Mouse (Mus musculus) C2C12 (cell line): Measurements from ENCODE around the gene Prss32.

ENCODE experiments used
- CEBPB ChIP-seq: IDR thresholded peaks from one replicate; pipeline ENCODE4 v1.6.1; 2011; ENCODE audit warnings: low read depth, mild to moderate bottlenecking, control low read depth, moderate library complexity
- CTCF ChIP-seq: IDR thresholded peaks from one replicate; pipeline ENCODE4 v1.5.1; 2011; ENCODE audit not compliant: control insufficient read depth, insufficient read depth, insufficient read length
- FOSL1 ChIP-seq: IDR thresholded peaks from one replicate; pipeline ENCODE4 v1.8.0; 2011; ENCODE audit warnings: mild to moderate bottlenecking, low read length; ENCODE audit not compliant: poor library complexity, insufficient read depth, severe bottlenecking
- MAX ChIP-seq: IDR thresholded peaks from one replicate; pipeline ENCODE4 v1.6.1; 2011; ENCODE audit warnings: mild to moderate bottlenecking, control low read depth
- MYOD1 ChIP-seq: IDR thresholded peaks from one replicate; pipeline ENCODE4 v1.6.1; 2011; ENCODE audit warnings: low read depth; ENCODE audit not compliant: control insufficient read depth, insufficient read length
- MYOG ChIP-seq: IDR thresholded peaks from one replicate; pipeline ENCODE4 v1.6.1; 2011; ENCODE audit not compliant: control insufficient read depth, insufficient read length; ENCODE audit errors: extremely low read depth
- USF1 ChIP-seq: IDR thresholded peaks from one replicate; pipeline ENCODE4 v1.6.1; 2011; ENCODE audit warnings: low read depth, mild to moderate bottlenecking, control low read depth, moderate library complexity

- TF ChIP-seq MAX, result no peak
- no peak for TF ChIP-seq CTCF
- TF ChIP-seq USF1, result no peak
- TF ChIP-seq MYOD1, result no peak
- no peak for TF ChIP-seq CEBPB
- no peak for TF ChIP-seq MYOG
- TF ChIP-seq FOSL1, result no peak
These were observed 13.5 kb downstream of the Prss32 start for GRCm38 (mm10) chr17:23857193-23857592.
